Mouse (Mus musculus): ENCODE data around the gene Bnc1.

DNA sequence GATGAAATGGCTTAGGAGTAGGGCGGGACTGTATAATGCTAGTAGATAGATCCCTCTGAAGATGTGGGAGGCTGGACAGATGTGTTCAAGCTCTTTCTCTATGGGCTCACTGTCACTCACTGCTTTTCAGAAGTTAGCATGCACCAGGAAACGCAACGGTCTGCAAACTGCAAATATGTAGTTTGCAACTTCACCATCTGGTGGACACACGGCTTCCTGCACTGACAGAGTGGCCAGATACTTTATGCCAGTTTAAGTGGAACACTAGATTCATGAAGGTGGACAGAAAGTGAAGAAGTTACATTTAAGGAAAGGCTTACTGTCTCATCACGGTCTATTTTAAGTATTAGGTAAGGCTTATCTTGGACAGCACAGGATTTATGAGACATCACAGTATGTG lies 25.9 kb downstream of the Bnc1 start:
- TF ChIP-seq CTCF (IDR thresholded peaks at IDR 0.05; ENCODE audit: control insufficient read depth, insufficient read depth, insufficient read length) (no peak), CEBPB (IDR thresholded peaks at IDR 0.05; ENCODE audit: low read depth) (no peak)
